Mouse (Mus musculus): Measurements from ENCODE around the gene Sgcb. TPM values are rescaled to one million over a fixed set of nuclear protein-coding genes. Genes with fewer than 3 reads are reported as not detected.

The Sgcb gene
- 62.0 and 62.4 TPM in 2 replicates for polyA plus RNA-seq (2015; fragmentation: Nextera tagmentation; extraction: Ambion mirVana)

DNA sequence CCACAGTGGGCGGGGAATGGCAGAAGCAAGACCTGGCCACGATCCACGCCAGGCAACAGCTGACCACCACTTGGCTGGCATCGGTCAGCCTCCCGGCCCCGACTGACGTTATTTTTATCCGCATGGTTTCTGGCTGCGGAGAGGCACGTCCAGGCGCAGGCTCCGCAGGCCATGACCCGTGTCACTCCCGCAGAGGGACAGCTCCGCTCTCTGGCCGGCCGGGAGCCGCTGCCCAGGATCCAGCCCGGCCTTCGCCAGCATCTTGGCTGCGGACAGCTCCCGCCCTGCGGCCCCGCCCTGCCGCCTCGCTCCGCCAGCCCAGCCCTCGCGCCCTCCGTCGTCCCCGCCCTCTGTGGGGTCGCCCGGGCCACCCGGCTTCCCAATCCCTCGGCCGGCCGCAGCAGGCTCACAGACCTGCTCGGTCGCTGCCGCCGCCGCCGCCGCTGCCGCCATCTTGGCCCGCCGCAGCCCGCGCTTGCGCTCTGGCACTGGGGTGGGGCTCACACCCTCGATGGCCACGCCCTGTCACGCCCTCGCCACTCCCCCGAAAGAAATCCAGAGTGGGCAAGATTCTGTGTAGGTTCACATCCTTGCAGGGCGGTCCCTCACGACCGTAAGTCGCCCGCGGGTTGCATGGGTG lies at the start of gene Sgcb:
Sgcb (minus strand) TSS at position 530 of the 640 bp plus-strand sequence.

DNA sequence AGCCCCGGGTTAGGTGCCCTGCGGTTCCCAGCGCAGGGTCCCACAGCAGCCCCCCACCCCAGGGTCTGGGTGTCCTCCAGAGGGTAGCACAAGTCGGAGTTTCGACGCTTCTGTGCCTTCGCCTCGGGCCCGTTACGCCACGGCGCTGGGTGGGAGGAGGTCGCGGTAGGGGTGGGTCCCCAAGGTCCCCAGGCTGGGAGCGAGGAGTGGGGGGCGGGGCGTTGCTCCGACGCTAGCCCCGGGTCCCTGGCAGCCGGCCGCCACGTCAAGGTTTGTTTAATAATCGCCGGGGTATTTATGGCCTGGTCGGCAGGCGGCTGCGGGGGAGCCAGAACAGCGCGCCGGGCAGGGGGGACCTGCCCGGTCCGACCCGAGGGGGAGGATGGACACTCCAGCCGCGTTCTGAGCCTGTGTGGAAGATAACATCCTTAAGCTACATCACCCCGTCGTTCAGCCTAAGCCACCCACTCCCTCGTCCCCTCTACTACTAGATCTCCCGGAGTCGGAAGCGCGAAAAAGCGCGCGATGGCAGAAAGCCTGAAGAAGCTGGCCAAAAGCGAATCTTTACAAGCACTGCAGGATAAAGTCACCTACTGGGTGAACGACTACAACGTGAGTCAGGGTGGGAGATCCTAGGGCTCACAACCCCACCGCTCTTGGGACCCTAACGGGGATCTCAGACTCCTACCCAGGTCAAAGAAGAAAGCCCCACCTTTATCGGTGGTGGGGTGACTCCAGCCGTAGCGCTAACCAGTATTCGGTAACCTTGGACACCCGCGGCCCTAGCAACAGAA lies 3.7 kb upstream of the Sgcb start, which contains the start of gene Spata18:
Spata18 (plus strand) TSS at position 319 of the 794 bp plus-strand sequence.

DNA sequence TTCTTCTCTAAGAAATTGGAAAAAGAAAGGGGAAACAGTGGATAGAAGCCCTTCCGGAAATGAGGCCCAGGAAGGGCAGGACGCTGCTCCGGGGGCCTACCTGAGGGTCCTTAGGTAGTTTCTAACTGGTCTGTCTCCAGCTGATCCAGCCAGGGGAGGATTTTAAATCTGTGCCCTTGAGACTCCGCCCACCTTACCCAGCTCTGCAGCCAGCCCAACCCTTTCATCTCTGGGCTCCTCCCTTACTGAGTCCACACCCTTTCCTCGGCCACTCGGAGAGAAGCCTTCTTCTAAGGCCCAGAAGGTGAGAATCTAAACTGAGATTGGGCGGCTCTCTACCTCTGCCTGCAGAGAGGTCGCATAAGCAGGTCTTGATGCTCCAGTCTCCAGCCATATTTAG lies 15.3 kb downstream of the Sgcb start, which contains the start of gene Lrrc66:
Lrrc66 (minus strand) TSS at position 236 of the 400 bp plus-strand sequence.

Other genes starting within 250 kb of the Sgcb start
- 0.71 and 1.0 TPM in 2 replicates for gene Cwh43, start 241.7 kb downstream of the Sgcb start, polyA plus RNA-seq (2015; fragmentation: Nextera tagmentation; extraction: Ambion mirVana)
- 40.4 and 43.0 TPM in 2 replicates for gene Dcun1d4, start 166.8 kb downstream of the Sgcb start, polyA plus RNA-seq (2015; fragmentation: Nextera tagmentation; extraction: Ambion mirVana)
- not detected in 2 replicates for gene Lrrc66, start 15.3 kb downstream of the Sgcb start, polyA plus RNA-seq (2015; fragmentation: Nextera tagmentation; extraction: Ambion mirVana)
- 0.26 and 0.37 TPM in 2 replicates for gene Spata18, start 3.6 kb upstream of the Sgcb start, polyA plus RNA-seq (2015; fragmentation: Nextera tagmentation; extraction: Ambion mirVana)

All from neural tube, postnatal 0 days (tissue).